Mouse (Mus musculus) E14TG2a.4 (cell line): Measurements from ENCODE around the gene Dirc2.

Source experiments
- CTCF ChIP-seq: conservative IDR thresholded peaks from 2 replicates; pipeline ENCODE4 v1.5.1; 2014; ENCODE audit warnings: low read length
- POU5F1 ChIP-seq: IDR thresholded peaks from 2 replicates; pipeline ENCODE4 v1.6.1; 2014; ENCODE audit warnings: low read length, borderline replicate concordance

DNA sequence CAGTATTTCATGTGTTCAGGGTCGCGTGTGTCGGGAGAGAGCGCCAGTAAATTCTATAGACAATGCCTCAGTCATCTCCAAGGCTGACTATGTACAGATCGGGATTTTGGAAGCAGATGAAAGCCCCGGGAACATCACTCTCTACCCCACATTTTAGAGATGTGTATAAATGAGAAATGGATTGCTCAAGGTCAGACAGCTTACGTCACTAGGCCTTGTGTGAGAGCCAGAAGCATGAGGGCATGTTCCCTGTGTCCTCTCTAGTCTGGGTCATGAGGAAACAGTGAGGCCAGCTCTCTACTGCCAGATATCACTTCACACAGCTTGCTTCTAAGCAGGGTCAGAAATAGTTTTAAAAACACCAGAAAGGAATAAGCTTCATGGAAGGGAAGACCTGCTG lies 77.5 kb downstream of the Dirc2 start:
- no peak for TF ChIP-seq CTCF
- TF ChIP-seq POU5F1, result no peak
